Mouse (Mus musculus) hindbrain, postnatal 0 days (tissue): ENCODE data around the gene Fam124a. TPM values are rescaled to one million over a fixed set of nuclear protein-coding genes. Genes with fewer than 3 reads are reported as not detected.

Source experiments
- ATAC-seq: fragments of 200-750 bp; cut with Nextera tagmentation; 2 replicates; pipeline ENCODE4 v1.8.0; 2017; ENCODE audit warnings: mild to moderate bottlenecking, moderate TSS enrichment, moderate library complexity
- DNase-seq: peaks from one replicate; pipeline ENCODE4 v3.0.0-alpha.2; 2015; ENCODE audit warnings: low spot score
- H3K27ac ChIP-seq: fragments of 300-500 bp; sonication (generic); 2 replicates; pipeline ENCODE4 v1.5.1; 2014; ENCODE audit warnings: mild to moderate bottlenecking
- H3K27me3 ChIP-seq: fragments of 300-500 bp; sonication (generic); 2 replicates; pipeline ENCODE4 v1.6.1; 2014; ENCODE audit warnings: low read length, mixed read lengths; ENCODE audit not compliant: insufficient read depth
- H3K36me3 ChIP-seq: fragments of 300-500 bp; sonication (generic); 2 replicates; pipeline ENCODE4 v1.6.1; 2014; ENCODE audit warnings: low read length, mixed read lengths; ENCODE audit not compliant: insufficient read depth
- H3K4me1 ChIP-seq: fragments of 300-500 bp; sonication (generic); 2 replicates; pipeline ENCODE4 v1.6.1; 2014; ENCODE audit warnings: antibody characterized with exemption, low read length, mixed read lengths; ENCODE audit not compliant: insufficient read depth
- H3K4me2 ChIP-seq: fragments of 300-500 bp; sonication (generic); 2 replicates; pipeline ENCODE4 v1.6.1; 2014; ENCODE audit warnings: low read depth, mild to moderate bottlenecking, low read length, moderate library complexity, mixed read lengths
- H3K4me3 ChIP-seq: fragments of 300-500 bp; sonication (generic); 2 replicates; pipeline ENCODE4 v1.5.1; 2014; ENCODE audit warnings: low read length
- H3K9ac ChIP-seq: fragments of 300-500 bp; sonication (generic); replicated peaks from 2 replicates; pipeline ENCODE4 v1.6.1; 2014; ENCODE audit warnings: mild to moderate bottlenecking, low read length, moderate library complexity, mixed read lengths
- H3K9me3 ChIP-seq: fragments of 300-500 bp; sonication (generic); 2 replicates; pipeline ENCODE4 v1.6.1; 2016; ENCODE audit warnings: low read length, mixed read lengths
- CTCF ChIP-seq: IDR thresholded peaks from 2 replicates; pipeline ENCODE4 v1.5.1; 2016; ENCODE audit warnings: antibody characterized with exemption, control low read depth, low read depth
- WGBS: fragments of 180-500 bp; shearing (Covaris S2); extraction: QIAGEN DNeasy Blood & Tissue Kit; methylation state at CpG from one replicate; pipeline ENCODE4 v1.1.7; 2014; 5-methylcytosine and 5-hydroxymethylcytosine counted together
- polyA plus RNA-seq: library from polyadenylated mRNA; unstranded; fragments of >200 nt; fragmentation: Nextera tagmentation; extraction: Ambion mirVana; gene quantifications from 2 replicates; pipeline ENCODE4 v1.2.1, GENCODE M21; 2015
- total RNA-seq: library from RNA; depleted of rRNA; stranded (reverse); fragments of >200 nt; gene quantifications from 2 replicates; pipeline ENCODE4 v1.2.3, GENCODE M21; 2014

Gene Fam124a
- total and polyA plus RNA-seq, 2 experiments from 2014 or later, result 31.3 to 41.2 TPM

DNA sequence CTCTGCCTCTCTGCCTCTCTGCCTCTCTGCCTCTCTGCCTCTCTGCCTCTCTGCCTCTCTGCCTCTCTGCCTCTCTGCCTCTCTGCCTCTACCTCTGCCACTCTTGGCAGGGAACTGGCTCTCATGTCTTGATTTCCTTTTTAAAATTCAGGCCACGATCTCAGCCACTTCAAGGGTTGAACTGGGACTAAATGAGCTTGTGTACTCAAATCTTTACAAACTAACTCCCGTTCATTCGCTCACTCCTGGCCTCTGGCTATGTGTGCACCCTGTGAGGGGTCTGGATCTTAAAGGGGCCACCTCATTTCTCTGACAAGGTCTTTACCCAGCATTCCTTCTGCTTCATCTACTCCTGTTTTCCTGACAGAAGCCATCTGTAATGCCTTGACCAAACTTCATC lies 29.8 kb downstream of the Fam124a start:
- H3K9ac ChIP-seq, result no peak overlapping the region
- peak overlapping the region; percentile 82 for H3K27ac ChIP-seq
- peaks cover 3% of the 10 kb centered on the region; the same call in 1 of the 2 replicates for H3K4me1 ChIP-seq
- TF ChIP-seq CTCF, result no peak
- peak; percentile 90 for ATAC-seq
- WGBS, result 16% methylated on average over 3 of the region's 3 CpGs
- H3K4me2 ChIP-seq, result no peak overlapping the region
- H3K4me3 ChIP-seq, result no peak overlapping the region
- H3K9me3 ChIP-seq, result no peaks in the 10 kb centered on the region
- H3K36me3 ChIP-seq, result 0 out of 2 replicates have a peak, but pooled peaks cover 9% of the 10 kb centered on the region
- DNase-seq, result peak; percentile 83
- H3K27me3 ChIP-seq, result no peaks in the 10 kb centered on the region

DNA sequence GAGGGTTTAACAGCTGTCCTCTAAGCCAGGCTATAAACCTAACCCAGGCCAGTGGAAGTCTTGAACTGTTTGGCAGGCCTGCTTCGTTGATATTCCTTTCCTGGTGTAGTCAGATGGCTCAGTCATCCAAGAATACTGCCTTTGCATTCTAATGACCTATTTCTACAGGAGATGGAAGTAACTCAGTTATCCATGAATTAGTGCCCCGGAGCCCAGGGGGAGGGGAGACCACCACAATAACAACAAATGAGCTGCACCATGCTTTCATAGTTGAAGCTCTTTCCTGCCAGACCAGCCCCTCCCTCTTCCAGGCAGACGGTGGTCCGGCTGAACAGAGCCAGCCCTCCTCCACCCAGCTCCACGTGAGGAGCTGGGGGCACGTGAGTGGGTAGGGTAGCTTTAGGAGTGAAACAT lies 44.6 kb downstream of the Fam124a start:
- DNase-seq (peak; percentile 28), ATAC-seq (peak; percentile 46; the same call in 1 of the 2 replicates)
- WGBS, result 27% methylated on average over 6 of the region's 6 CpGs
- no peak for TF ChIP-seq CTCF
- Histone ChIP-seq H3K4me2 (no peak overlapping the region), H3K27ac (no peak overlapping the region), H3K4me1 (0 out of 2 replicates have a peak, but pooled peaks cover 5% of the 10 kb centered on the region), H3K36me3 (no peaks in the 10 kb centered on the region), H3K9ac (no peak overlapping the region), H3K27me3 (no peaks in the 10 kb centered on the region), H3K4me3 (no peak overlapping the region), H3K9me3 (no peaks in the 10 kb centered on the region)

DNA sequence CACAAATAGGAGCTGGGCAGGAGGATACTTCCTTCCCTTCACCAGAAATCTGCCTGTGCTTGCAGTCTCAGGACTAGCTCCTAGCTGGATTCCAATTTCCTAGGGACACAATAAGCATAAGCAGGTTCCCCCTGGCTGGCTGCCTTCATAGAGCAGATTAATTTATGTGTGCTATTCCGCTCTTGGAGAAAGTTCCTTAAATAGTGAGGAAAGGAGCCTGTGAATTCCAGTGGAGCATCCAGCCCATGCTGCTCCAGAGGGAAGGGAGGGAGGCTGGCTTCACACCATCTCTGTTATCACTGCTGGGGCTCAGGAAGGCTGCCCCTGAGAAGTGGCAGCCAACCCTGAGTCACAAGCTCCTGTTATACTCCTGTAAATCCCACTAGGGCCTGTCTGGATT lies 46.7 kb downstream of the Fam124a start:
- DNase-seq, result peak; percentile 17
- Histone ChIP-seq H3K9me3 (no peaks in the 10 kb centered on the region), H3K27ac (0 out of 2 replicates have a peak overlapping the region, but pooled peaks have one; percentile 16), H3K4me3 (no peak overlapping the region), H3K4me1 (0 out of 2 replicates have a peak, but pooled peaks cover 5% of the 10 kb centered on the region), H3K4me2 (no peak overlapping the region), H3K9ac (no peak overlapping the region), H3K27me3 (no peaks in the 10 kb centered on the region), H3K36me3 (no peaks in the 10 kb centered on the region; the same call in 1 of the 2 replicates)
- ATAC-seq, result no peak
- 23% methylated on average over 1 of the region's 1 CpGs for WGBS
- TF ChIP-seq CTCF, result no peak

DNA sequence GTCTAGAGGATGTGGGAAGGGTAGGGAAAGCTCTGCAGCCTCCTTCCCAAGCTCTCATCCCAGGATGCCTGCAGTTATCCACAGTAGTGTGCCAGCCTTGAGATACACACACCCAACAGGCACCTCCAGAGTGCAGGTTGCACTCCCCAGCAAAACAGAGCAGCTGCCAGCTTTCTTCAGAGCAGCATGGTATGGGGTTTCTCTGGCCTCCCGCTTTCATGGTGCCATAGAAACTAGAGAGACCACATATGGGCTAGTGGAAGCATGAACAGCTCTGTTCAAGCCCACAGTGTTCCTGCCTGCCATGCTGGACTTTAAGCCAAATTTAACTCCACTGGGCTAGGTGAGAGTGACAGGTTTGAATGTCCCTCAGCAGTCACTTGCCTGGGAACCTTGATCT lies 47.3 kb downstream of the Fam124a start:
- Histone ChIP-seq H3K36me3 (no peaks in the 10 kb centered on the region; the same call in 1 of the 2 replicates), H3K27ac (no peak overlapping the region), H3K27me3 (no peaks in the 10 kb centered on the region), H3K4me1 (0 out of 2 replicates have a peak, but pooled peaks cover 5% of the 10 kb centered on the region), H3K4me3 (no peak overlapping the region), H3K9ac (no peak overlapping the region), H3K9me3 (no peaks in the 10 kb centered on the region), H3K4me2 (no peak overlapping the region)
- WGBS, result 64% methylated on average over 1 of the region's 1 CpGs
- DNase-seq (no peak), ATAC-seq (no peak)
- TF ChIP-seq CTCF, result no peak

DNA sequence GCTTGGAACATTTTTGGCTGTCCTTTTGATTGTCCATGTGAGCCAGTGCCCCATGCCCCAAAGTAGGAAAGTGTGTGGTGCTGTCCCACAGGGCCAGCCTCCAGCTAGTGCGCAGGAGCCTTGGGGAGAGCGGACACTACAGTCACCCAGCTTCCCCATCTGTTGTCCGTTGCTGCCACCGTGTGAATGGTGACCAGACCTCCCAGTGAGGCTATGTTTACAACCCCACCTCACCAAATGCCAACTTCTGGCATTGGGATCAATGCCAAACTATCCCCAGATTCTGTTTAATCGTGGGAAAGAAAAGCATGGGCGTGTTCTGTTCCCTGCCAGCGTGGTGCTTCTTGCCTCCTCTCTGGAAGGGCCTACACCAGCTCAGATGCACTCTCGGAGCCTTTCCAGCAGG lies 52.3 kb downstream of the Fam124a start:
- H3K27me3 ChIP-seq, result no peaks in the 10 kb centered on the region
- H3K9me3 ChIP-seq, result no peaks in the 10 kb centered on the region
- H3K4me2 ChIP-seq, result no peak overlapping the region
- H3K36me3 ChIP-seq, result no peaks in the 10 kb centered on the region; the same call in 1 of the 2 replicates
- H3K4me3 ChIP-seq, result no peak overlapping the region
- TF ChIP-seq CTCF, result peak; percentile 63
- no peak overlapping the region for H3K9ac ChIP-seq
- no peaks in the 10 kb centered on the region for H3K4me1 ChIP-seq
- WGBS, result 36% methylated on average over 8 of the region's 8 CpGs
- no peak overlapping the region for H3K27ac ChIP-seq
- ATAC-seq, result peak; percentile 82
- peak; percentile 81 for DNase-seq

DNA sequence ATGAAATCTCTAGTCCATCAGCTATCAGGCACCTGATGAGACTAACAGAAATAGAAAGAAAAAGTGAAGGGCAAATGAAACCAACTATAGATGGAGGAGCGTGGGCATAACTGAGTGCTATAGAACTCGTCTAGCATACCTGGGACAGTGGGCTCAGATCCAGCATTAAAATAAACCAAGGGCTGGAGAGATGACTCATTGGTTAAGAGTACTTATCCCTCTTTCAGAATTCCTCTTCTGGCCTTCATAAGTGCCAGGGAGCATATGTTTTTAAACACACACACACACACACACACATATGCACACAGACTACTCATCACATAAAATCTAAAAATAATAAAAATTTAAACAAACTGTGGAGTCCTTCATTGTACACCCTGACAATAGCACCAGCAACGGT lies 54.4 kb downstream of the Fam124a start:
- DNase-seq, result no peak

DNA sequence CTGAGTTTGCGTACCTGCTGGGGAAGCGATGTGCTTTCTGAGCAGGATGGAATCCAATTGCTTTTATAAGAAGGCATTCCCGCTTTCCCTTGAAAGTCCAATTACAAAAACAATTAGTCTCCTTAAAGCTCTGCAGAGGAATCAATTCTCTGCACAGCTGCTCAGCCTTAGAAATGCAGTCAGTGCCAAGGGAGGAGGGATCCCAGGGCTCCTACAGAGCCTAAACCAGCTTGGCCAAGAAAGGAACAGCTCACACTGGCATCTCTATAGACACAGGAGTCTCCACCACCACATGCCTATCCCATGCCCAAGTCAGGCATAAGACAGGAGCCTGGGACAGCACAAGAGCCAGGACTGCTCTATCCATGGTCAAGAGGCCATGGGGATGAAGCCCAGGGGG lies 66.9 kb downstream of the Fam124a start:
- WGBS, result 48% methylated on average over 3 of the region's 3 CpGs
- ATAC-seq (peak; percentile 62; the same call in 1 of the 2 replicates), DNase-seq (peak; percentile 40)

More for the DNA sequence above, 54.4 kb downstream of the Fam124a start:
- TF ChIP-seq CTCF, result no peak
- H3K4me3 ChIP-seq, result no peak overlapping the region
- H3K27ac ChIP-seq, result no peak overlapping the region
- no peaks in the 10 kb centered on the region for H3K27me3 ChIP-seq
- no peaks in the 10 kb centered on the region; the same call in 1 of the 2 replicates for H3K36me3 ChIP-seq
- 77% methylated on average over 3 of the region's 3 CpGs for WGBS
- no peaks in the 10 kb centered on the region for H3K4me1 ChIP-seq
- H3K9ac ChIP-seq, result no peak overlapping the region
- H3K4me2 ChIP-seq, result no peak overlapping the region
- no peaks in the 10 kb centered on the region for H3K9me3 ChIP-seq
- ATAC-seq, result no peak

More for the DNA sequence above, 66.9 kb downstream of the Fam124a start:
- Histone ChIP-seq H3K4me3 (no peak overlapping the region), H3K36me3 (no peaks in the 10 kb centered on the region), H3K9me3 (no peaks in the 10 kb centered on the region), H3K4me2 (no peak overlapping the region), H3K27ac (no peak overlapping the region), H3K27me3 (no peaks in the 10 kb centered on the region), H3K9ac (no peak overlapping the region), H3K4me1 (no peaks in the 10 kb centered on the region)
- TF ChIP-seq CTCF, result no peak
